Mouse (Mus musculus) Muller cell, postnatal 12 days (primary cell): ENCODE measurements around the gene Depdc7.
A peak's percentile ranks its signal among the peaks of the same experiment; 100 is the strongest.

Experiments used
- DNase-seq: peaks from one replicate; pipeline ENCODE4 v3.0.0-alpha.2; 2015; ENCODE audit errors: inconsistent ontology term

Depdc7 gene

DNA sequence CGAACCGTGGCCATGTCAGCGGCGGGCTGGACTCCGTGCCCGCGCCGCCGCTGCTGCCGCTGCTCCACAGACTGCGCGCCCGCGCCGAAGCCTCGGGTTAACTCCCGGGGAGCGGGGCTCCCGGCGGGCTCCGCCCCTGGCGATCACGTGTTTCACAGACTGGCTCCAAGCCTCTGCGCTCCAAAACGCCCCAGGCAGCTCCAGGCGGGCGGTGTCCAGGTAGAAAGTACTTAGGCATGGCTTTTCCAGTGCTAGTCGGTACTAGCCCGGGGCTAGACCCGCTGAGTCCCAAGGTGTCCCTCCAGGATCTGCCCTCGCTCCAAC is at the start of gene Depdc7:
Depdc7 (minus strand) TSS at position 138 of the 324 bp plus-strand sequence.
- DNase-seq = peak; percentile 85

GRCm38 (mm10) chr2:104774763-104775162 is 32.1 kb upstream of the Depdc7 start:
- DNase-seq = no peak

DNA sequence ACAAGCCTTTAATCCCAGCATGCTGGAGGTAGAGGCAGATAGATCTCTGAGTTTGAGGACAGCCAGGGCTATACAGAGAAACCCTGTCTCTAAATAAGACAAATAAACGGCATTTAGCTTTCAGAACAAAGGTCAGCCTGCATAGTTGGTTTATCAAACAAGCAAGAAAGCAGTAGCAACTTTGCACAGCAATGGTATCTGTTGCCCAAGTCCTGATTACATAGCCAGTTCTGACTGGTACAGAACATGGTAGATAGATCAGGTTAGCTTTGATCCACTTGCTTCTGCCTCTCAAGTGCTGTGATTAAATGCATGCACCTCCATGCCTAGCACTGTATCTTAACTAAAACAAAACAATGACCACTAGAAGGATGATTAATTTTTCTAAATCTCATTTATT is 26.0 kb upstream of the Depdc7 start:
- DNase-seq = no peak

DNA sequence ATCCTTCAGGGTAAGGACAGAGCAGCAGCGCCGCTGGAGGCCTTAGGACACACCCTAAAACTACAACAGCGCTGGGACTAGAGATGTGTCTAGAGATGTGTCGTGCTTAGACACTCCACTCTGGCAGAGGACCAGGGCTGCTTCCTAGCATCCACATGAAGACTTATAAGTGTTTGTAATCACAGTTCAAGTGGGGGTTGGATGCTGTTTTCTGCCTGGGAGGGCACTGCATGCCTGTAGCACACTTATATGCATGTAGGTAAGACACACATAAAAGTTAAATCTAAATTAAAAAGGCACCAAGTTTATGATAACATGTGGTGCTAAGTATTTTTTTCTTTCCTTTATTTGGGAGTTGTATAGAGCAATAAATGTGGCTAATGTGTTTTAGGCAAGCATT is 21.3 kb upstream of the Depdc7 start:
- no peak for DNase-seq

- no peak for DNase-seq
These were observed 20.5 kb upstream of the Depdc7 start for GRCm38 (mm10) chr2:104763134-104763703.

DNA sequence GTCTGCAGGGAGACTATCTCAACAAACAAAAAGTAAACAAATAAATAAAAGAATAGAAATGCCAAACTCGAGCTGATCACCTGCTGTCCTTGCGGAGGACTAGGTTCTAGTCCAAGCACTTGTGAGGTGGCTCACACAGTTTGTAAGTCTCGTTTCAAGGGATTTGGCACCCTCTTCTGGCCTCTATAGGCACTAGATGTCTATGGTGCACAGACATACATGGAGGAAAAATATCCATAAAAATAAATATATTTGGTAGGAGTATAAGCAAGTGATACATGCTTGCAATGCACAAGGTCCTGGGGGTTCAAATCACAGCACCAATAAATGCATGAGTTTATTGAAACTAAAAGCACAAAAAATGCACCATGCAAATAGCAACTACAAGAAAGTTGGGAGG is 7.9 kb upstream of the Depdc7 start:
- DNase-seq = no peak

DNA sequence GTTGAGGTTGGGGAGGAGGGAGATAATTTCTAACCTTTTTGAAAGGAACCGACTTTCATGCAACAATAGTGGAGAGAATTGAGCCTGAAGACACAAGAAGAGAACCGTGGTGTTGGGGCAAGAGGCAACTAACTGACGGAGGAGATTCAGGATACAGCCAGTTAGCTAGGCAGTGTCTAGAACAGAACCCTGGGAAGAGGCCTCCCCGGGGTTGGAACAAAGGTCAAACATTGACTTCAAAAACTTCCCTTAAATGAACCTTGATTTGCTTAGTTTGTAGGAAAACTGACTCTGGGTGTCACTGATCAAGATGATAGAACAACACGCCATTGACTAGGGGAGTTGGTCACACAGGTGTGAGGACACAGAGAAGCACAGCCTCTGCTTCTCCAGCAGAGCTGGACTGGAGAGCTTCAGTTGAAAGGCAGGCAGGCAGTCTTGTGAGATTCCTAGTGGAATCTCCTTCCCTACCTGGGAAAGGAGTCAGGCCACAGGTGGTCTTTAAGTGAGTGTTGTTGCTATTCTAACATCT is 6.0 kb upstream of the Depdc7 start:
- DNase-seq = no peak

DNA sequence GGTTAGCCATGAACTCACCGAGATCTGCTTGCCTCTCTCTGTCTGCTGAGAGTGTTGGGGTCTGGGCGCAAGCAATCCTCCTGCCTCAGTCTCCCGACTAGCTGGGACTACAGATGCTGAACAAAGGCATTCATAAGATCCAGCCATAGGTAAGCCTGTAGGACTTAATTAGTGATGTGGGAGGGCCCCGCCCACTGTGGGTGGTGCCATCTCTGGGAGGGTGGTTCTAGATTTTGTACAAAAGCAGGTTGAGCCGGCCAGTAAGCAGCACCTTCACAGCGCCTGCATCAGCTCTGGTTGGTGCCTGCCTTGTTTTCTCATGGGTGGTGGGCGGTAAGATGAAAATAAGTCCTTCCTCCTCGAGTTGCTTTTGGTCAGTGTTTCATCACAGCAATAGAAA is 3.6 kb upstream of the Depdc7 start:
- DNase-seq = no peak

GRCm38 (mm10) chr2:104743971-104744370 is 1.3 kb upstream of the Depdc7 start:
- no peak for DNase-seq

DNA sequence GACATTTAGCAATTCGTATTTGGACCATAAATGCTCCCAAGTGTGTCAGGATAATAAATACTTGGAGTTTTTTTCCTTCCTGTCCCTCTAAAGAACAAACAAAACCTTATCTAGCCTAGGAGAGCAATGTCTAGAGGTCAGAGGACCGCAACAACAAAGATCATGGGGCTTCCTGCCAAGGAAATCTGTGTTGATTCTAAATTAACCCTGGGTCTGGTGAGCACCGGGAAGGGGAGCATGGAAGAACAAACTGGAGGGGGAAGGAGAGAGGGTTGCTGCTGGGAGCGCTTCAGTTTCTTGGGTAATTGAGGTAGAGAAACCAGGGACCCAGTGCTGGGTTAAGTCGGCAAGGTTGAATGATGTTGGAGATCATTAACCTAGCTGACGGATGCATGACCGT is 482 bp upstream of the Depdc7 start:
- no peak for DNase-seq

- no peak for DNase-seq
These were observed 560 bp downstream of the Depdc7 start for GRCm38 (mm10) chr2:104741896-104742740.

DNA sequence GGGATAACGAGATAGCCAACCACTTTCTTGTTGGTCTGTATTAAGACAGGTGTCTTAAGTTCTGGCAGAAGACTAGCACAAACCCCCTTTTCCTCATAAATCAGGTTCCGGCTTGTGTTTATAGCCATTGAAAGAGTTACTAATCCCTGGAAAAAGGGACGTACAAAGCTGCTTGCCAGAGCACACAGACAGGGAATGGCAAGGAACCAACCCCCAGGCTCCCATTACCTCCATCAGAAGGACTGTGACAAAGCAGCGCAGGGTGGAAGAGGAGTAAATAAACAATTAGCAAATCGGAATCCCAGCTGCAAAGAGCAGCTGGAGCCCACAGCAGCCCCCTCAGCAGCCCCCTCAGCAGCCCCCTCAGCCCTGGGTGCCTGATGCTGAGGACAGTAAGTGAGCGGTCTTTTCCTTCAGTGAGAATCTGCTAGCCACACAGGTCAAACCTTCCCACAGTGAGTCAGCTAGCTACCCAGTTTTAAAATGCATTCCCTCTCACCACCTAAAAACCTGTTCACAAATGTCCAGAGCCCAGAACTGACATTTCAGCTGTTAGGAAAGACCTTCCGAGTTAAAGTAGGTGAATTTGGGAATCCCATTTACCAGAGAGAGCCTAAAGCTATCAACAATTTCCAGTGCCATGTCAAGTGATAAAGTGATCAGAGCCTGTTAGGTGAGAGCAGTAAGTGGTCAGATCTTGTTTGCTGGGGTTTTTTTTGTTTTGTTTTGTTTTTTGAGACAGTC is 1.5 kb downstream of the Depdc7 start:
- DNase-seq = peak; percentile 4

DNA sequence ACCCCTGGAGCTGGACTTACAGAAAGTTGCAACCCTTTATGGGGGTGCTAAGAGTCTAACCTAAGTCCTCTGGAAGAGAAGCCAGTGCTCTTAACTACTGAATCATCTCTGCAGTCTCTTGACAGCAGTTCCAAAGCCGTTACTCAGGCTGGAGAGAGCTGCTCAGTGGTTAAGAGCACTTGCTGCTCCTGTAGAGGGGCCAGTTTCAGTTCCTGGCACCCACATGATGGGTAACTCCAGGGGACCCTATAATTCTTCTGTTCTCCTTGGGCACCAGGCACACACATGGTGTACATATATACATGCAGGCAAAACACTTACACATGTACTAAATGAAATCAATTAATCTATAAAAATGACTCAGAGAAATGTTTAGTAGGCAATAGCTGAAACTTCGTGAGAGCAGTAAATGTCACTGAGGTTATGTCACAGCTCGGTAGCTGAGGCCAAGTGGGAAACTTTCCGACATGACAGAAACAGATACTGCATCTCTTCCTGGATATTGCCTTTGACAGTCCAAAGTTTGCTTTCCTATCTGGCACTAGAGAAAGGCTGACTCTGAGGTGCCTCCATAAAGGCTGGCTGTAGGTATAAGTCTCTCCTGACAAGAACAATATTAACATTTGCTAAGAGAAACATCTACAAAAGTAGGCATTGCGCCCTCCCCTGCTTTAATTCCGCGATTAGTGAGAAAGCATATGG is 2.3 kb downstream of the Depdc7 start:
- no peak for DNase-seq

DNA sequence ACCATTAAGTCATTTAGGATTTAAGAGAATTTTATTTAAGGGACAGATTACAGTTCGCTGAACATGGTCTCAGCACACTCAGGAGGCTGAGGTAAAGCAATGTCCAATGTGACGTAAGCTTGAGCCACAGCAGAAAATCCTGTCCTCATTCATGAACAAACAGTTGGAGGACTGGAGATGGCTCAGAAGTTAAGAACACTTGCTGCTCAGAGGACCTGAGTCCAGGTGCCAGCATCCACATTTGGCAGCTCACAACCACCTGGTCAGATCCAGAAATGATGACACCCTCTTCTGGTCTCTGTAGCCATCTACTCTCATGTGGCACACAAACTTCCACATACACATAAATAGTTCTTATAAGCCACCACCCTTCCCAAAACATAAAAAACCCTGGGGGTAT is 3.0 kb downstream of the Depdc7 start:
- no peak for DNase-seq

- DNase-seq = no peak
These were observed 6.4 kb downstream of the Depdc7 start for GRCm38 (mm10) chr2:104736241-104736640.

DNA sequence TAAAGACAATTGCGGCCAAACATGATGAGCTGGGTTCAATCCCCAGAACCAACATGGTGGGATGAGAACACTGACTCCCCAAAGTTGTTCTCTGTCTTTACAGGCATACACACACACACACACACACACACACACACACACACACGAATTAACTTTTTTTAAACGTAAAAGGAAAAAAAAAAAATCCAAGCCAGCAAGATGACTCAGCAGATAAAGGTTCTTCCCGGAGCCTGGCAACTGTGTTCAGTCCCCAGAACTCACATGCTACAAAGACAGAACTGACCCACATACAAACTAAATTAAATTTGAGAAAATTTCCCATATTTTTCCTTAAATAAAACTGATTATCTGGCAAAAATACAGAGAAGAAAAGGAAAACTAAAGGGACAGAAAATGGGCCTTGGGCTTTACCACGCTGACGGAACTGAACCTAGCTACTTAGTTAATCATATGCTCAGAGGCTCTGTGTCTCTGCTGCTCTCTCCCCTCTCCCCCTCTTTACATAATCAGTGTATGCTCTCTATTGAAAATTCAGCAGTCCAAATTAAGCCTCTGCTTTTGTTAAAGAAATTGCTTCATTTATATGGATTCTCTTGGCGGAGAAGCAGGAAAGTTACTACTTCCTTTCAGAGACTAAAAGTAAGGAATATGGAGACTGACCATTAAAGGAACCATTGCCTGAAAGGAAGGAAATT is 10.0 kb downstream of the Depdc7 start:
- DNase-seq = no peak

GRCm38 (mm10) chr2:104732033-104732444 is 10.6 kb downstream of the Depdc7 start:
- DNase-seq = no peak

DNA sequence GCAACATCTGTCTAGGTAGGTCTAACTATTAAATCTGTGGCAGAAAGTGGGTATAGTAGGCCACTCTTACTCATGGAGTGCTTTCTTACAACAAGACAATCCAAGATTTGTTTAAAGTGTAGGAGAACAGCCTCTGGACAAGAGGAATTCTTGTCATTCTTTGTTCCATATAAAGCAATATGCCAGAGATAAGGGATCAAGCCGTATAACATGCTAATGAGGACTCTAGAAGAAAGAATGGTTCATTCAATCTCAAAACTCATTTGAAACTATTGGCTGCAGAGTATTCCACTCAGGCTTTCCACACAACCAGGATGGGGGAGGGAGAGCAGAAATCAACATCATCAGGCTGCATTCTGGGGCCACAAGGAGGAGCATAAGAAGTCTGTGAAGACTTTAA is 15.3 kb downstream of the Depdc7 start:
- DNase-seq = no peak

DNA sequence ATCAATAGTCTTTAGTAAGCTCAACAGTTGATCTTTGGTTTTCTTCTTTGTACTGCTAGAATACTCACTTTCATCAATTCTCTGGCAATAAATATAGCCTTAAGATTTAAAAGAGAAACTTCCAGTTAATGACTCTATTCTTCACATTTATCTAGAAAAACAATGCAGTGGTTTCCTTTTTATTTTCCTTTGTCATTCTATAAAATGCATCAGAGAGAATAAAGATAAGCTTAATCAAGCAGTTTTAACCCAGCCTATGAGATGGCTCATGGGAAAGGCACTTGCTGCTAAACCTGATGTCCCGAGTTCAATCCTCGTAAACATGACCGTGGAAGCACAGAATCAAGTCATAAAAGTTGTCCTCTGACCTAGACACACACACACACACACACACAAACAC is 20.7 kb downstream of the Depdc7 start:
- no peak for DNase-seq

DNA sequence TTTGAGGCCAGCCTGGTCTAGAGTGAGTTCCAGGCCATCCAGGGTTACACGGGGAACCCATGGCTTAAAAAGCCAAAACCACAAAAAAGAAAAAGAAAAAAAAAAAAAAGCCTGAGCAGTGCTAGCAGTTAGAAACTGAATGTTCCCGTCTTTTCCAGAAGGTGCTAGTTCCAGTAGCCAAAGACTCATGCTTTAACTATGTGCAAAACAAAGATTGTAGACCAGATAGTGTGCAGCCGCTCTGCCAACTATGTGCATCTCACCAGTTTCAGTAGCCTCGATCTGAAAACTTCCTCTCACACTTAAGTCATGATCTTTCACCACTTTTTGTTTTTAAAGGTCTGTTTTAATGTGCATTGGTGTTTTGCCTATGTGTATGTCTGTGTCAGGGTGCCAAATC is 24.9 kb downstream of the Depdc7 start:
- no peak for DNase-seq

DNA sequence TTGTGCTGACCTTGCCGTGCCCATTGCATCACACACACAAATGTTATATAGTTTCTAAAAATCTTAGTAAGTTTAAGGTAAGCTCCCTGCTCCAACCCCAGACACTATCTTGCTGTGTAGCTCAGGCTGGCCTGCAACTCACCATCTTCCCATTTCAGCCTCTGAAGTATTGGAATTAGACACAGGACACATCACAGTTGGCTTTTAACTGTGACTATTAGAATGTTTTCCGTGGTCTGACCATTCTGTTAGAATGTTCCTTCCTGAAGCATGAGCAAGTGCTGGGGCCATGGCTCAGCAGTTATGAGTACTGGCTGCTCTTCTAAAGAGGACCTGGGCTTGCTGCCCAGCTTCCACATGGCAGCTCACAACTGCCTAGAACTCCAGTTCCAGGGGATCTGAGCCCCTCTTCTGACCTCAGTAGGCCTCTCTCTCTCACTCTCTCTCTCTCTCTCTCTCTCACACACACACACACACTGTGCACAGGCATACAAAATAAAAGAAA is 25.4 kb downstream of the Depdc7 start:
- DNase-seq = no peak
